Mouse (Mus musculus) left cerebral cortex, adult 2 months (tissue): ENCODE measurements at regions not wholly inside any gene's neighbourhood (a gene's known extent, or its start where the extent isn't known, plus 50 kb on each side); places are given as distances from the start of the nearest gene placed in this dataset.
A peak's percentile ranks its signal among the peaks of the same experiment; 100 is the strongest.

ENCODE experiments used
- DNase-seq, 2 experiments: peaks; one replicate each; pipeline ENCODE4 v3.0.0; 2021 to 2022; ENCODE audit warnings: low spot score in 2 of 2, mixed read lengths in 1 of 2; ENCODE audit errors: extremely low spot score in 1 of 2
- H3K27ac ChIP-seq: fragments of 200-600 bp; 2 replicates; pipeline ENCODE4 v1.8.1; 2022
- H3K4me3 ChIP-seq: fragments of 200-600 bp; 2 replicates; pipeline ENCODE4 v1.8.1; 2022
- CTCF ChIP-seq: fragments of 200-600 bp; IDR thresholded peaks from 2 replicates; pipeline ENCODE4 v1.8.1; 2022; ENCODE audit warnings: antibody characterized with exemption, mild to moderate bottlenecking, moderate library complexity
- intact Hi-C: fragments of 180-260 bp; cut with DNase I; formaldehyde crosslinking; loops from one replicate; pipeline ENCODE4 v1.15.1; 2025

DNA sequence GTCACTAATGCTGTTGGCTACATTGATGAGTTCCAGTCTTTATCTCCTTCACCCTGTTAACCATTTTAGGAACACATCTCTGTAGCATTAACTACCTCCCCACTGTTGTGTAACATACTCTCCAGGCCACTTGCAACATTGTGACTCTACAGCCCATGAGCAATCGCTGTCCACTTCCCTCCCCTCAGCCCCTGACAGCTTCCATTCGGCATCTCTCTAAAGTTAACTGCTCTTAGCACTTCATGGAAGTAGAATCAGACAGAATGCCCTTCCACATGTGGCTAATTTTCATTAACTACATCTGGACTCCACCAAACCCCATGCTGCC lies 208.3 kb downstream of the Bcl2l11 start:
- no peak for TF ChIP-seq CTCF
- DNase-seq: no peak
- H3K4me3 ChIP-seq: no peak overlapping the region
- intact Hi-C loops: no loop called here
- H3K27ac ChIP-seq: no peak overlapping the region

DNA sequence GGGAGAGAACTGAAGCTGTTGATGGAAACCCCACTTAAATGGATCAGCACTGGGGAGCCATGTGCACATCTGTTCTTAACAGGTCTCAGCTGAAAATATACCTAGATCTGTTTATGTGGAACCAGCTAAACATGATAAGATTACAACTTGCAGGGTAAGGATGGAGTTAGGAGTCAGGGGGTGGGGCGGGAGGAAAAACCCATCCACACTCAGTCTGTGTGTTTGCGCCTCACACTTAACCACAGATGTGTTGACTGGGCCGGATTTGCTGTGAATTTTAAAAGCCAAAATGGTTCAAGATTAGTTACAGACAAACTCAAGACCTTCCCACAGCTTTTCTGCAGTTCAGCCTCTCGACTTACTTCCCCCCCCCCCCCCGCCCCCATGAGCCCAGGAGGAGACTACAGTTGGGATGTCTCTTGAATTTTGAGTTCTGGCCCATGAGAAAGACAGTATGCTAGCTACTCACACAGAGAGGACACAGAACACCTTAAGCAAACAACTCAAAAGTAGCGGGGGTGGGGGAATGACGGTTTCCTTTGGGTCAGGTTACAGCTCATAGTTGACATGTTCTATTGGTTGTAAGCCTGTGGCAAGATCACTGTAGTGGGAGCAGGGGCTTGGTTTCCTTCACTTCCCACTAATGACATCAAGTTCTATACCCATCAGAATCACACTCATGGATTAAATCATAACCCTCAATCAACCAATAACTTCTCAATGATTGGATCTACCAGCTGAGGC lies 209.1 kb downstream of the Bcl2l11 start:
- Histone ChIP-seq H3K27ac (no peak overlapping the region), H3K4me3 (no peak overlapping the region)
- intact Hi-C loops: no loop called here
- no peak for DNase-seq
- TF ChIP-seq CTCF: no peak

- H3K27ac ChIP-seq: no peak overlapping the region
- intact Hi-C loops: no loop called here
- no peak overlapping the region for H3K4me3 ChIP-seq
- no peak for DNase-seq
- no peak for TF ChIP-seq CTCF
Measured at GRCm38 (mm10) chr2:128337192-128337591, 211.4 kb downstream of the Bcl2l11 start.

DNA sequence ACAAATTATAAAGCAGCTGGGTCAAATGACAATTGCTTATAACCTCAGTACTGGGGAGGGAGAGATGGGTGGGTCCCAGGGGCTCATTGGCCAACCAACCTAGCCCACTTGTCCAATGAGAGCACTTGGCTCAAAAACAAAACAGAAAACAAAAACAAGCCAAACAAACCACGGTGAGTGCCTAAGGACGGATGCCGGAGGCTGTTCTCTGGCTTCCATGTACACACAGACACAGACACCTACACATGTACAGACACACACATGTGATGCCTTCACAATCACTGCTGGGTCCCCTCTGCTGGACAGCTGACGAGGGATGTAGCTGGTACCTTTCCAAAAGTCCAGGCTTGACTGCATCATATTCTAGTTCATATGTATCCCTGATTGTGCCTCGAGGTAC lies 212.0 kb downstream of the Bcl2l11 start:
- intact Hi-C loops: no loop called here
- no peak for TF ChIP-seq CTCF
- Histone ChIP-seq H3K27ac (no peak overlapping the region), H3K4me3 (no peak overlapping the region)
- no peak for DNase-seq

DNA sequence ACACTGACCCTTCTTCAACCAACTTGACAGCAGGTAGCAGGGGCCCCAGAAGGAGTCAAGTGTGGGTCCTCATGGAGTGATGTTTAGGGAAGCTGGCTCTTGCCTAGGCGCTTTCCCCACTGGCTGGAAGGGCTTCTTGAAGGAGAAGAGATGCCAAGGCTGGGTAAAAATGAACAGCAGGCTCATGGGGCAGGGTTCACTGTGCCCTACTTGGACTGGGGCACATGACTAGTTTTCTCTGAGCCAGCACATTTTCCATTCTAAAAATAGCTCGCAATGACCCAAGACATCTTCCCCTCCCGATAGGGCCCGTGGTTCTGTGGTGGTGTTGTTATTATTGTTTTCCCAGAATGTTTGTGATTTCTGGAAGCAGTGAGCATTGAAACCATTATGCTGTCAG lies 212.6 kb downstream of the Bcl2l11 start:
- no peak for DNase-seq
- no peak overlapping the region for H3K4me3 ChIP-seq
- TF ChIP-seq CTCF: no peak
- intact Hi-C loops: no loop called here
- no peak overlapping the region for H3K27ac ChIP-seq

- intact Hi-C loops: loop anchor here (1.0 kb wide), 1 partner anchor 30 kb away; no protein-coding TSS in a partner anchor
- DNase-seq: no peak
- no peak overlapping the region for H3K27ac ChIP-seq
- TF ChIP-seq CTCF: no peak
- H3K4me3 ChIP-seq: no peak overlapping the region
Measured at GRCm38 (mm10) chr2:128339061-128339642, 213.3 kb downstream of the Bcl2l11 start.

- H3K4me3 ChIP-seq: no peak overlapping the region
- peak in 1 of 2 experiments; percentile 32 for DNase-seq
- H3K27ac ChIP-seq: no peak overlapping the region
- intact Hi-C loops: loop anchor here (1.0 kb wide), 1 partner anchor 31 kb away; no protein-coding TSS in a partner anchor
- TF ChIP-seq CTCF: no peak
Measured at GRCm38 (mm10) chr2:128339643-128340487, 214.0 kb downstream of the Bcl2l11 start.

DNA sequence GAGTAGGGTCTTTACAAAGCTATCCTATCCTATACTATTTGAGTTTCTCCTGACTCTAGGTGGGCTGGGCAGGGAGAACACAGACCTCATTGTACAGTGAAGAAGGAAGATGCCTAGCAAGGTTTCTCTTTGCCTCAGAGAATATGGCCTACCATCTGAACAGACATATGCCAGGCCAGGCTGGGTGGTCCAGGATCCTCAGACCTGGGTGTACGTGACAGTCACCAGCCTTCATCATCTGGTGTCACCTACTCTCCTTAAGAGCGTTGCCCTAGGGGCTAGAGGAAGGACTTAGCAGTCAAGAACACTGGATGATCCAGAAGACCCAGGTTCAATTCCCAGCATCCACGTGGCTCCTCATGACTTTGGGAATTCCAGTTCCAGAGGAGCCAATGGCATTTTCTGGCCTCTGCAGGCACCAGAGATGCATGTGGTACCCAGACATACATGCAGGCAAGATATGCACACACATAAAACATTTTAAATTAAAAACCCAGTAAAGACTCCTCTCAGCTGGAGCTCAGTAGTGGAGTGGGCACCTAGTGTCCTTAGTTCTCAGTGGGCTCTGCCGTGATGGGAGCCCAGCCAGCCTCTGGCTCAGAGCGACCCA lies 214.9 kb downstream of the Bcl2l11 start:
- H3K27ac ChIP-seq: no peak overlapping the region
- DNase-seq: no peak
- H3K4me3 ChIP-seq: no peak overlapping the region
- intact Hi-C loops: no loop called here
- TF ChIP-seq CTCF: no peak

DNA sequence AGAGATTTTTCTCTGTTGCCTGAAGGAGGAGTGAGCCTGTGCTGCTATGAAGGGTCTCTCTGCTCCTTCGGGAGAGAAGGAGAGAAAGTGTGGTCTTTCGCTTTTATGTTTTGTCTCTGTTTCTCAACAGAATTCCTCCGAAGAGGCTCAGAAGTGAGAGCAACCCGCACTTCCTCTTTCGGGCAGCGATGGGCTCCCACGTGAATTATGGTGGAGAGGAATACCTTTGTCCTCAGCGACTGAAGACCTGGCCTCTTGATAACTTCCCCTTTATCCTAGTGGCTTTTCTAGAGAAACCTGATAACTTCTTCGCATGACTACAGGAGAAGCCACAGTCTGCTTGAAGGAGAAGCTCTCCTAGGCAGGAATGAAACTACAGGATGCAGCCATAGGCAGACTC lies 216.4 kb downstream of the Bcl2l11 start:
- Histone ChIP-seq H3K27ac (no peak overlapping the region), H3K4me3 (no peak overlapping the region)
- intact Hi-C loops: no loop called here
- TF ChIP-seq CTCF: no peak
- DNase-seq: no peak

- intact Hi-C loops: no loop called here
- no peak for DNase-seq
- H3K27ac ChIP-seq: no peak overlapping the region
- H3K4me3 ChIP-seq: no peak overlapping the region
- no peak for TF ChIP-seq CTCF
Measured at GRCm38 (mm10) chr2:128345557-128345956, 219.7 kb downstream of the Bcl2l11 start.

DNA sequence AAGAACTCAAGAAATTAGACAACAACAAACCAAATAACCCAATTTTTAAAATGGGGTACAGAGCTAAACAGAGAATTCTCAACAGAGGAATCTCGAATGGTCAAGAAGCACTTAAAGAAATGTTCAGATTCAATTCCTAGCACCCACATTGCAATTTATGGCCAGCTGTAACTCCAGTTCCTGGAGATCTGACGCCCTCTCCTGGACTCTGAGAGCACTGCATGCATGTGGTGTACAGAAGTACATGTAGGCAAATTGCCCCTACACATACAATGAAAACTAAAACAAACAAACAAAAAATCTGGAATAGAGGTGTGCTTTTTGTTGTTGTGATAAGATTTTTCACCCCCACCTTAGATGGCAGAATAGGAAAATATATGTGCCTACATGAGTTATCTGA lies 222.7 kb downstream of the Bcl2l11 start:
- TF ChIP-seq CTCF: peak; percentile 2; the same call in 1 of the 2 replicates
- H3K27ac ChIP-seq: no peak overlapping the region
- intact Hi-C loops: no loop called here
- no peak for DNase-seq
- no peak overlapping the region for H3K4me3 ChIP-seq

DNA sequence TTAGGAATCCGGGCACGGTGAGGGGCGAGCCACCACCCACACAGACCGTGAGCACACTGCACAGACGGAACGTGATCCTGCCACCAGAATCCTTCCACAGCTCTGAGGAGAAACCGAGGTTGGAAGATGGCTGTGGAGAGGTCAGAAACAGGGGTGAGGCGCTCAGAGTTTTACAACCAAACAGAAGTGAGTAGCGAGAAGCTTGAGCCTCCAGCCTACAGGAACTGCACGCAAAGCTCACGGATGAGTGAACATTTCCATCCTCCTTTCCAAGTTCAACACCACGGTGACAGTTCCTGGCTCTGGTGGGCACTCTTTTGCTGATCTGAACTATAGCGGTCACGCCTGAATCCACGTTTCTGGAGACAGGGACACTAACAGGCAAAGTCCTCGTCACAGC lies 225.6 kb downstream of the Bcl2l11 start:
- no peak overlapping the region for H3K27ac ChIP-seq
- intact Hi-C loops: no loop called here
- no peak for TF ChIP-seq CTCF
- no peak overlapping the region for H3K4me3 ChIP-seq
- DNase-seq: no peak
